Mouse (Mus musculus) CD4-positive helper T cell, adult 2 months (primary cell): ENCODE measurements around the gene Lrrc45.
"Not testable (repeated sequence)": the region's sequence is repeated elsewhere in the genome, so short reads cannot be mapped to it uniquely, and the experiment has no call there.

Experiments
- DNase-seq: peaks from one replicate; pipeline ENCODE4 v3.0.0-alpha.2; 2012; ENCODE audit warnings: low read depth, missing footprints, low spot score

Lrrc45 gene

GRCm38 (mm10) chr11:120767023-120767422, 53.3 kb downstream of the Lrrc45 start:
- DNase-seq: not testable (repeated sequence)

GRCm38 (mm10) chr11:120768206-120768605, 54.5 kb downstream of the Lrrc45 start:
- DNase-seq: no peak
